Mouse (Mus musculus) midbrain, embryonic 11.5 days (tissue): ENCODE measurements at regions not wholly inside any gene's neighbourhood (a gene's known extent, or its start where the extent isn't known, plus 50 kb on each side); places are given as distances from the start of the nearest gene placed in this dataset.

ENCODE experiments used
- ATAC-seq: fragments of 200-750 bp; cut with Nextera tagmentation; 2 replicates; pipeline ENCODE4 v1.8.0; 2017; ENCODE audit warnings: moderate TSS enrichment, moderate library complexity; ENCODE audit not compliant: low FRiP score
- DNase-seq: peaks from one replicate; pipeline ENCODE4 v3.0.0; 2015; ENCODE audit warnings: low spot score; ENCODE audit errors: missing footprints
- H3K27ac ChIP-seq: fragments of 300-500 bp; sonication (generic); 2 replicates; pipeline ENCODE4 v1.5.1; 2014; ENCODE audit warnings: low read depth, low read length
- H3K27me3 ChIP-seq: fragments of 300-500 bp; sonication (generic); 2 replicates; pipeline ENCODE4 v1.6.1; 2014; ENCODE audit warnings: mild to moderate bottlenecking, low read length, moderate library complexity, mixed read lengths; ENCODE audit not compliant: control insufficient read depth, insufficient read depth
- H3K36me3 ChIP-seq: fragments of 300-500 bp; sonication (generic); 2 replicates; pipeline ENCODE4 v1.6.1; 2014; ENCODE audit warnings: mild to moderate bottlenecking, low read length, moderate library complexity, mixed read lengths; ENCODE audit not compliant: control insufficient read depth, insufficient read depth
- H3K4me1 ChIP-seq: fragments of 300-500 bp; sonication (generic); 2 replicates; pipeline ENCODE4 v1.6.1; 2014; ENCODE audit warnings: low read length; ENCODE audit not compliant: control insufficient read depth, insufficient read depth
- H3K4me2 ChIP-seq: fragments of 300-500 bp; sonication (generic); 2 replicates; pipeline ENCODE4 v1.6.1; 2014; ENCODE audit warnings: mild to moderate bottlenecking, moderate library complexity
- H3K4me3 ChIP-seq: fragments of 300-500 bp; sonication (generic); 2 replicates; pipeline ENCODE4 v1.5.1; 2014; ENCODE audit warnings: low read depth, low read length
- H3K9ac ChIP-seq: fragments of 300-500 bp; sonication (generic); 2 replicates; pipeline ENCODE4 v1.6.1; 2014; ENCODE audit warnings: low read length
- H3K9me3 ChIP-seq: fragments of 300-500 bp; sonication (generic); 2 replicates; pipeline ENCODE4 v1.6.1; 2016; ENCODE audit warnings: low read length; ENCODE audit not compliant: control insufficient read depth
- WGBS: fragments of 180-500 bp; shearing (Covaris S2); extraction: QIAGEN DNeasy Blood & Tissue Kit; methylation state at CpG from one replicate; pipeline ENCODE4 v1.1.7; 2014; 5-methylcytosine and 5-hydroxymethylcytosine counted together

DNA sequence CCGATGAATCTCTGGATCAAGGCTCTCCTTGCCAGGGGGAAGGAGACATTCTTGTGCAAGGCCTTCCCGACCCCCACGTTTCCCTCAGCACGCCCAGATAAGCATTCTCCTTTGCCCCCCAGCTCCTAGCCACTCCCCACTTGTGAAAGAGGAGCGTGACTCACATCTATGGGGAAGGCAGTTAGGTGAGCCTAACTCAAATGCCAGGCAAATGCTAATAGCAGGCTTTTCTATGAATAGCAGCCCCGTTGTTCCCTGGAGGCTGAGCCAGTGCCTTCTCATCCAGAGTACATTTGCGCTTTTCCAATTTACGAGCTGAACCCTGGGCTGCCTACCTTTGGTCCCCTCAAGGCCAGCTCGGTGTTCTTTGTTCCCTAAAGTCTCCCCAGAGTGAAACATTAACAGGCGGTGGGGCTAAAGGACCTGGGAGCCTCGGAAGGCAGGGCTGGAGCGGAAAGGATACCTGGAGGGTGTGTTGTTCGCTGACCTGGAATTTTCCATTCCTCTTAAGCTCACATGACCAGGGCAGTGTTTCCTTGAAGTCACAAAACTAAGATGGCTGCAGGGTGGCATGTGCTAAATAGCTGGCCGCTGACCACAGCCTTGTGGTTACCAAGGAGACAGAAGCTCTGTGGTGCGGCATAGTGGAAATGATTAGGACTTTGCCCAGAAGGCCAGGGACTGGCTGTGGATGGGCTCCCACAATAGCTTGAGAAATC is 87.5 kb downstream of the Atp1a1 start:
- H3K27me3 ChIP-seq: no peaks in the 10 kb centered on the region
- ATAC-seq (peak; percentile 41; the same call in 1 of the 2 replicates), DNase-seq (peak; percentile 87)
- no peak overlapping the region for H3K27ac ChIP-seq
- peaks cover under 1% of the 10 kb centered on the region; the same call in 1 of the 2 replicates for H3K9me3 ChIP-seq
- WGBS: 66% methylated on average over 15 of the region's 15 CpGs
- no peak overlapping the region for H3K4me2 ChIP-seq
- no peak overlapping the region for H3K9ac ChIP-seq
- H3K4me3 ChIP-seq: no peak overlapping the region
- no peaks in the 10 kb centered on the region for H3K36me3 ChIP-seq
- peaks cover 2% of the 10 kb centered on the region; the same call in 1 of the 2 replicates for H3K4me1 ChIP-seq

DNA sequence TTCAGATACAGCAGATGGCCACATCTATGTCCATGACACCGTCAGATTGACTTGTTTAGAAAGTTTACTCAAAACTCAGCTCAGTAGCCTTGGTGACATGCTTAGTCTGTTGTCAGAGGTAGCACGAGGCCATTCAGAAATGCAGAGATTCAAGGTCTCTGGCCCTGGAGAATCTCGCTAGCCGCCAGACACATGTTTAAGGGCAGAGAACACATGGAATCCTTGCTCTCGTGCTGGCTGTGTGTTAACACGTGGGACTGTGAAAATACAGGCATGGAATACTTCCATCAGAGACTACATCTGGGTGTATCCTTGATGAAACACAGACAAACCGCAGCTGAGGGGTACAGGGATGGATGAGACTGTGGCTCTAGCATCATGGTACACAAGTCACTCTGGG is 88.9 kb downstream of the Atp1a1 start:
- no peak overlapping the region for H3K9ac ChIP-seq
- no peak overlapping the region for H3K4me3 ChIP-seq
- WGBS: 94% methylated on average over 7 of the region's 7 CpGs
- DNase-seq (no peak), ATAC-seq (no peak)
- H3K27ac ChIP-seq: no peak overlapping the region
- no peaks in the 10 kb centered on the region for H3K27me3 ChIP-seq
- H3K4me1 ChIP-seq: peaks cover 2% of the 10 kb centered on the region; the same call in 1 of the 2 replicates
- H3K4me2 ChIP-seq: no peak overlapping the region
- H3K36me3 ChIP-seq: no peaks in the 10 kb centered on the region
- peaks cover 6% of the 10 kb centered on the region; the same call in 1 of the 2 replicates for H3K9me3 ChIP-seq

DNA sequence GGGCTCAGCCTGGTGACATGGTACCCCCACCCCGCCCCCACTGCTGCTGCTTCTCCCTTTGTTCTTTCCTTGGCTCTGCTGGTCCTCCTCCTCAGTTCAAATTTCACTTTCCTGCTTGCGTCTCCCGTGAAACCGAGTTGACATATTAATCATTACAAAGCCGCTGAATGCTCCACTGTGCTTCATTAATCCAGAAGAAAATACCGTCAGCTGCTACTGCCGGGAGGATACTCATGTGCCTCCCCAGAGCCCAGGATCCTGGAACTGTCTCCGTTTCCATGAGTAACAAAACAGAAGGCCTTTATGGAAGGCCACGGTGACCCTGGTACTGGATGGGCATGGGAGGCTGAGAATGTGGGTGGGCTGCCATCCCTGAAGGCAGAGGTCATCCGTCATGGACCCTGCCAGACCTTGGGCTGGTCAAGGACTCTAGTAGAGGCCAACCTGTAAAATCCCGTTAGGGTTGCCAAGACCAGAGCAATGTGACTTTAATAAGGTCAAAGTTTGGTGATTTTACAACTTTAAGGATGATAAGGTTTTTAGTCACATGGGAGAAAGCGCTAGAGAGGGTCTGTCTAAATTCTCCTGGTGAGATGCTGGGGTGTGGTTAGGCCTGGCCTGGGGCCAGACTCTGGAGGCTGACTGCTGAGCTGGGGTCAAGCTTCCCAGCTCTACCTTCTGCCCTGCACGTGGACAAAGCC is 90.7 kb downstream of the Atp1a1 start:
- Histone ChIP-seq H3K27me3 (no peaks in the 10 kb centered on the region), H3K36me3 (no peaks in the 10 kb centered on the region), H3K4me1 (0 out of 2 replicates have a peak, but pooled peaks cover 2% of the 10 kb centered on the region), H3K27ac (no peak overlapping the region), H3K9me3 (peaks cover 6% of the 10 kb centered on the region; the same call in 1 of the 2 replicates), H3K4me2 (no peak overlapping the region), H3K9ac (no peak overlapping the region), H3K4me3 (no peak overlapping the region)
- DNase-seq (peak; percentile 88), ATAC-seq (0 out of 2 replicates have a peak, but pooled peaks have one; percentile 49)
- WGBS: 51% methylated on average over 13 of the region's 13 CpGs
